Mouse (Mus musculus) cerebellum, postnatal 4 days (tissue): ENCODE data around the gene Macrod1.

Source experiments
- DNase-seq, 2 experiments: peaks; one replicate each; pipeline ENCODE4 v3.0.0; 2022; ENCODE audit warnings: low spot score in 2 of 2, mixed read lengths in 1 of 2

Gene Macrod1

GRCm38 (mm10) chr19:7196741-7197270 is 140.2 kb downstream of the Macrod1 start:
- no peak for DNase-seq

GRCm38 (mm10) chr19:7197445-7197844 is 140.8 kb downstream of the Macrod1 start:
- DNase-seq: no peak

GRCm38 (mm10) chr19:7199089-7199488 is 142.5 kb downstream of the Macrod1 start:
- no peak for DNase-seq

GRCm38 (mm10) chr19:7200427-7200826 is 143.8 kb downstream of the Macrod1 start:
- no peak for DNase-seq

GRCm38 (mm10) chr19:7204898-7205297 is 148.3 kb downstream of the Macrod1 start:
- DNase-seq: no peak

- no peak for DNase-seq
These were observed 148.7 kb downstream of the Macrod1 start for GRCm38 (mm10) chr19:7205326-7205725.

- peak; percentile 75 to 88 for DNase-seq
These were observed 149.4 kb downstream of the Macrod1 start, which contains the start of gene Otub1 for GRCm38 (mm10) chr19:7205753-7206736. Gene Otub1 (minus strand): TSS chr19:7206316.

- no peak for DNase-seq
These were observed 153.5 kb downstream of the Macrod1 start for GRCm38 (mm10) chr19:7209907-7210646.

GRCm38 (mm10) chr19:7212216-7212615 is 155.6 kb downstream of the Macrod1 start:
- DNase-seq: no peak

GRCm38 (mm10) chr19:7213010-7213409 is 156.4 kb downstream of the Macrod1 start:
- DNase-seq: no peak

GRCm38 (mm10) chr19:7214484-7214883 is 157.9 kb downstream of the Macrod1 start:
- DNase-seq: no peak

GRCm38 (mm10) chr19:7217162-7217925 is 160.7 kb downstream of the Macrod1 start, which contains the start of gene Cox8a:
Gene Cox8a (minus strand): TSS chr19:7217616.
- DNase-seq: peak; percentile 76 to 92

- DNase-seq: no peak
These were observed 161.3 kb downstream of the Macrod1 start for GRCm38 (mm10) chr19:7217926-7218267.

GRCm38 (mm10) chr19:7218753-7219152 is 162.1 kb downstream of the Macrod1 start:
- no peak for DNase-seq

GRCm38 (mm10) chr19:7222196-7222595 is 165.6 kb downstream of the Macrod1 start:
- DNase-seq: no peak

GRCm38 (mm10) chr19:7223488-7223887 is 166.9 kb downstream of the Macrod1 start:
- DNase-seq: no peak

GRCm38 (mm10) chr19:7224253-7224652 is 167.6 kb downstream of the Macrod1 start:
- no peak for DNase-seq

GRCm38 (mm10) chr19:7225096-7225690 is 168.6 kb downstream of the Macrod1 start:
- DNase-seq: no peak

GRCm38 (mm10) chr19:7226511-7226914 is 169.9 kb downstream of the Macrod1 start:
- no peak for DNase-seq

- peak; percentile 62 to 85 for DNase-seq
These were observed 178.1 kb downstream of the Macrod1 start for GRCm38 (mm10) chr19:7234537-7235221.
